Mouse (Mus musculus) thymus, postnatal 10 days (tissue): ENCODE measurements at regions not wholly inside any gene's neighbourhood (a gene's known extent, or its start where the extent isn't known, plus 50 kb on each side); places are given as distances from the start of the nearest gene placed in this dataset.

Experiments used
- DNase-seq, 2 experiments: peaks; one replicate each; pipeline ENCODE4 v3.0.0; 2021; ENCODE audit warnings: low spot score in 2 of 2

GRCm38 (mm10) chr2:148290326-148290725 is 104.8 kb upstream of the Sstr4 start:
- DNase-seq: no peak

GRCm38 (mm10) chr2:148292442-148292841 is 102.7 kb upstream of the Sstr4 start:
- no peak for DNase-seq

GRCm38 (mm10) chr2:148292895-148293294 is 102.2 kb upstream of the Sstr4 start:
- DNase-seq: no peak

- no peak for DNase-seq
Observed at GRCm38 (mm10) chr2:148300879-148301278, 94.3 kb upstream of the Sstr4 start.

GRCm38 (mm10) chr2:148312255-148312654 is 82.9 kb upstream of the Sstr4 start:
- no peak for DNase-seq

GRCm38 (mm10) chr2:148320896-148321295 is 74.2 kb upstream of the Sstr4 start:
- no peak for DNase-seq

GRCm38 (mm10) chr2:148325362-148325761 is 69.8 kb upstream of the Sstr4 start:
- no peak for DNase-seq

GRCm38 (mm10) chr2:148325854-148326387 is 69.2 kb upstream of the Sstr4 start:
- no peak for DNase-seq

GRCm38 (mm10) chr2:148326414-148326813 is 68.7 kb upstream of the Sstr4 start:
- DNase-seq: no peak

GRCm38 (mm10) chr2:148327552-148327951 is 67.6 kb upstream of the Sstr4 start:
- DNase-seq: no peak

GRCm38 (mm10) chr2:148330368-148330767 is 64.8 kb upstream of the Sstr4 start:
- DNase-seq: no peak

- DNase-seq: no peak
Observed at GRCm38 (mm10) chr2:148334555-148334954, 60.6 kb upstream of the Sstr4 start.

- DNase-seq: no peak
Observed at GRCm38 (mm10) chr2:148336626-148337025, 58.5 kb upstream of the Sstr4 start.

GRCm38 (mm10) chr2:148338308-148338768 is 56.8 kb upstream of the Sstr4 start:
- DNase-seq: no peak

- DNase-seq: no peak
Observed at GRCm38 (mm10) chr2:148338894-148339293, 56.2 kb upstream of the Sstr4 start.

GRCm38 (mm10) chr2:148344193-148344592 is 51.0 kb upstream of the Sstr4 start:
- DNase-seq: no peak
